ENCODE assay signal across 27 mouse cellular contexts in genomic region chr6:94300562-94300961, GRCm38 (mm10). TPM values are rescaled to one million over a fixed set of nuclear protein-coding genes. Genes with fewer than 3 reads are reported as not detected.
A peak's percentile ranks its signal among the peaks of the same experiment; 100 is the strongest.
DNase-seq lines count a peak whose midpoint lies in the region; ATAC-seq and TF ChIP-seq lines count a peak whose summit lies in the region.
"Had no signal": no experiment of that assay in that cellular context is flagged by ENCODE, and none has a peak within 500 bp of the region (broad histone marks: within the 10 kb centered on the region; RNA-seq: fewer than 3 reads in every experiment).

No protein-coding gene starts in this region.

- no peak overlapping the region for H3K27ac ChIP-seq in heart, embryonic 15.5 days
- no peak overlapping the region for H3K27ac ChIP-seq in liver, embryonic 14.5 days
- no peak overlapping the region for H3K27ac ChIP-seq in intestine, embryonic 15.5 days
- H3K27ac ChIP-seq: embryonic facial prominence, embryonic 10.5 days; hindbrain, embryonic 14.5 days; kidney, postnatal 0 days; limb, embryonic 12.5 days; midbrain, embryonic 15.5 days; neural tube, embryonic 12.5 days had no signal

- WGBS in heart, embryonic 15.5 days: 22% methylated on average over 3 of the region's 3 CpGs
- WGBS in liver, embryonic 14.5 days (ENCODE audit: insufficient replicate concordance): 3% methylated on average over 3 of the region's 3 CpGs
- WGBS in intestine, embryonic 15.5 days: 58% methylated on average over 3 of the region's 3 CpGs

- no peaks in the 10 kb centered on the region for H3K9me3 ChIP-seq in heart, embryonic 15.5 days (replicated peaks)
- H3K9me3 ChIP-seq in liver, embryonic 14.5 days (ENCODE audit: control insufficient read depth, low read length): no peaks in the 10 kb centered on the region
- no peaks in the 10 kb centered on the region for H3K9me3 ChIP-seq in intestine, embryonic 15.5 days
- H3K9me3 ChIP-seq: embryonic facial prominence, embryonic 10.5 days; limb, embryonic 12.5 days; midbrain, embryonic 15.5 days; neural tube, embryonic 12.5 days had no signal

- no peak overlapping the region for H3K4me3 ChIP-seq in heart, embryonic 15.5 days
- no peak overlapping the region for H3K4me3 ChIP-seq in liver, embryonic 14.5 days (ENCODE audit: insufficient read depth in 1 of 2, low read depth in 2 of 2, low read length in 2 of 2)
- H3K4me3 ChIP-seq in intestine, embryonic 15.5 days (replicated peaks): no peak overlapping the region
- H3K4me3 ChIP-seq: embryonic facial prominence, embryonic 10.5 days; limb, embryonic 12.5 days; midbrain, embryonic 15.5 days; neural tube, embryonic 12.5 days had no signal

- H3K9ac ChIP-seq in heart, embryonic 15.5 days: no peak overlapping the region
- H3K9ac ChIP-seq in liver, embryonic 14.5 days (replicated peaks): no peak overlapping the region
- H3K9ac ChIP-seq in intestine, embryonic 15.5 days: no peak overlapping the region
- H3K9ac ChIP-seq: hindbrain, embryonic 14.5 days; limb, embryonic 12.5 days; lung, embryonic 14.5 days; midbrain, embryonic 15.5 days; neural tube, embryonic 12.5 days had no signal

- no peak overlapping the region for H3K4me2 ChIP-seq in heart, embryonic 15.5 days
- H3K4me2 ChIP-seq in liver, embryonic 14.5 days (ENCODE audit: low read depth): no peak overlapping the region
- no peak overlapping the region for H3K4me2 ChIP-seq in intestine, embryonic 15.5 days (replicated peaks)
- H3K4me2 ChIP-seq: hindbrain, embryonic 14.5 days; limb, embryonic 12.5 days; lung, embryonic 14.5 days; midbrain, embryonic 15.5 days; neural tube, embryonic 12.5 days had no signal

- TF ChIP-seq EP300 in liver, embryonic 14.5 days (IDR thresholded peaks at IDR 0.05; ENCODE audit: low read depth): peak; percentile 78

- no peaks in the 10 kb centered on the region for H3K36me3 ChIP-seq in heart, embryonic 15.5 days
- H3K36me3 ChIP-seq in liver, embryonic 14.5 days (replicated peaks; ENCODE audit: control insufficient read depth, insufficient read depth, low read depth): no peaks in the 10 kb centered on the region
- H3K36me3 ChIP-seq in intestine, embryonic 15.5 days: no peaks in the 10 kb centered on the region
- H3K36me3 ChIP-seq: embryonic facial prominence, embryonic 10.5 days; limb, embryonic 12.5 days; midbrain, embryonic 15.5 days; neural tube, embryonic 12.5 days had no signal

- intact Hi-C loops in heart, postnatal 36 days (cut with DNase I): no loop called here

- H3K4me1 ChIP-seq in heart, embryonic 15.5 days (replicated peaks): peaks cover 5% of the 10 kb centered on the region
- H3K4me1 ChIP-seq in liver, embryonic 14.5 days (replicated peaks; ENCODE audit: control insufficient read depth in 2 of 2, insufficient read depth in 2 of 2, low read length in 1 of 2): peaks cover 0 to 8% of the 10 kb centered on the region in 2 experiments; a peak in 2 of 4 replicates
- H3K4me1 ChIP-seq in intestine, embryonic 15.5 days (replicated peaks): no peaks in the 10 kb centered on the region
- H3K4me1 ChIP-seq: midbrain, embryonic 15.5 days; neural tube, embryonic 12.5 days had no signal

- no peaks in the 10 kb centered on the region for H3K27me3 ChIP-seq in heart, embryonic 15.5 days
- H3K27me3 ChIP-seq in liver, embryonic 14.5 days (ENCODE audit: control insufficient read depth, insufficient read depth, low read length): no peaks in the 10 kb centered on the region
- no peaks in the 10 kb centered on the region for H3K27me3 ChIP-seq in intestine, embryonic 15.5 days (replicated peaks)
- H3K27me3 ChIP-seq: CH12.LX; limb, embryonic 12.5 days; midbrain, embryonic 15.5 days; neural tube, embryonic 12.5 days had no signal

- TF ChIP-seq CTCF in liver, embryonic 14.5 days (IDR thresholded peaks at IDR 0.05; ENCODE audit: low read depth): no peak

- peak; percentile 39; the same call in 1 of the 2 replicates for ATAC-seq in heart, embryonic 15.5 days (replicated peaks; ENCODE audit: insufficient number of reproducible peaks, insufficient read depth, low FRiP score, low read depth)
- peak; percentile 89 for ATAC-seq in liver, embryonic 14.5 days (ENCODE audit: insufficient read depth)
- no peak for ATAC-seq in intestine, embryonic 15.5 days
- ATAC-seq: activated CD4-positive, CD25-positive, alpha-beta regulatory T cell, adult 4 months; forebrain, embryonic 16.5 days; inflammation-experienced regulatory T-cells, adult 6 months; midbrain, embryonic 15.5 days had no signal

- DNase-seq in heart, postnatal 36 days: no peak
- DNase-seq in c-Kit-positive CD71-positive TER-119-negative erythroid progenitor cells, embryonic 14.5 days (ENCODE audit: low read depth): peak; percentile 37
- peak; percentile 16 to 44 (median 27) for DNase-seq in liver, embryonic 14.5 days (ENCODE audit: low read depth in 3 of 3, low spot score in 3 of 3)
- no peak for DNase-seq in left cerebral cortex, adult 18-20 months (ENCODE audit: low spot score in 2 of 2)
- no peak for DNase-seq in layer of hippocampus, postnatal 36 days
- DNase-seq: adrenal gland, postnatal 14 days; B cell, adult 2 months; cerebellum, adult 9-10 months; gastrocnemius, postnatal 10 days; heart, postnatal 4 days; kidney, adult 2 months; lung, embryonic 14.5 days; lung, postnatal 36 days; right cerebral cortex, postnatal 25 days; spleen, adult 18-20 months had no signal

RNA-seq across cellular contexts. Expression of gene Magi1, which starts 16.8 kb away (rescaled TPM):
- 6.7 and 7.5 TPM in 2 replicates for polyA plus RNA-seq in heart, embryonic 15.5 days (2015; fragmentation: Nextera tagmentation; extraction: Ambion mirVana)
- total RNA-seq in heart, postnatal 36 days (2021): 10 to 100 TPM; 14.3 to 16.6 TPM
- 0.96 and 1.3 TPM in 2 replicates for polyA plus RNA-seq in liver, embryonic 14.5 days (2012; rRNA removed)
- 0.78 and 1.1 TPM in 2 replicates for polyA plus RNA-seq in liver, embryonic 14.5 days (2014; fragmentation: Nextera tagmentation; extraction: Ambion mirVana)
- 10.1 and 10.2 TPM in 2 replicates for polyA plus RNA-seq in intestine, embryonic 15.5 days (2015; fragmentation: Nextera tagmentation; extraction: Ambion mirVana)
- total RNA-seq in left cerebral cortex, adult 18-20 months (2021): 10 to 100 TPM; 71.0 to 87.5 TPM
- total RNA-seq in layer of hippocampus, postnatal 36 days (2021): 10 to 100 TPM; 45.5 to 53.7 TPM
- total RNA-seq: CH12.LX had no signal

Comparison
In these comparisons a context has a peak if more than half of its experiments do, and no peak if none do; other contexts are left out.
1. DNase-seq: peak in c-Kit-positive CD71-positive TER-119-negative erythroid progenitor cells, embryonic 14.5 days (single experiment) and liver, embryonic 14.5 days (3 of 3); none in heart, postnatal 36 days (0 of 2), left cerebral cortex, adult 18-20 months (0 of 2) and layer of hippocampus, postnatal 36 days (0 of 2).